Mouse (Mus musculus): Measurements from ENCODE around the gene Sh2d5. TPM values are rescaled to one million over a fixed set of nuclear protein-coding genes. Genes with fewer than 3 reads are reported as not detected.

The Sh2d5 gene
- total and polyA plus RNA-seq, 2 experiments, result under 0.01 to 0.44 TPM

DNA sequence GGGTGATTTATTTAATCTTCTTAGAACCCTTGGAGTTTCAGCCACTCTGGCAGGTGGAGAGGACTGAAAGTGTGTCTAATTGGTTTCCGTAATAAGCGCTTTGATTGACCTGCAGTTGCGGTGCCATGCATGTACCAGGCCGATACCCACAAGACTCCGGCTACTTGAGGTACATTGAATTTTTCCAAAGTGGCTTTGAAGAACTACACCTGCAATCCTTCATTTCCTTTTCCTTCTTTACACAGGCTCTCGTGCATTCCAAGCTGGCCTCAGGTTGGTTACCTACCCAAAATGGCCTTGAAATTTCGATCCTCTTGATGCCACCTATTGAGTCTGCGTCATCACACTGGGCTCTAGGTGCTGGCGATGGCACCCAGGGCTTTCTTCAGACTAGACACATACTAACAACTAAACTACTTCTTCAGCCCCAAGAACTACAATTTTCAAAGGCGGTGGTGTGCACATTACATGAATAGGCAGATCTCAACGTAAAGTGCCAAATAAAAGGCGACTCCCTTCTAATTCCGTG lies 34.5 kb upstream of the Sh2d5 start:
- Histone ChIP-seq H3K27ac (replicated peaks; ENCODE audit: insufficient read depth, low read depth, low read length) (peak overlapping the region; percentile 78), H3K9ac (ENCODE audit: low read depth, low read length) (peak overlapping the region; percentile 99), H3K79me2 (ENCODE audit: control insufficient read depth, insufficient read depth, low read length) (peaks cover 16% of the 10 kb centered on the region), H3K4me3 (ENCODE audit: insufficient read depth, low read depth, low read length) (peak overlapping the region; percentile 90), H3K36me3 (ENCODE audit: control insufficient read depth, insufficient read depth, low read length) (no peaks in the 10 kb centered on the region), H3K27me3 (ENCODE audit: control insufficient read depth, insufficient read depth, low read length) (no peaks in the 10 kb centered on the region), H3K4me1 (ENCODE audit: control insufficient read depth, insufficient read depth, low read length) (peaks cover 22% of the 10 kb centered on the region)
- WGBS, result 45% methylated on average over 13 of the region's 13 CpGs
- peak; percentile 50 for DNase-seq (ENCODE audit: extremely low read depth, low read depth, low spot score)
- TF ChIP-seq CTCF (IDR thresholded peaks at IDR 0.05; ENCODE audit: low read depth, low read length) (no peak), POLR2A (IDR thresholded peaks at IDR 0.05; ENCODE audit: extremely low read depth, insufficient read depth, low read length) (no peak)

DNA sequence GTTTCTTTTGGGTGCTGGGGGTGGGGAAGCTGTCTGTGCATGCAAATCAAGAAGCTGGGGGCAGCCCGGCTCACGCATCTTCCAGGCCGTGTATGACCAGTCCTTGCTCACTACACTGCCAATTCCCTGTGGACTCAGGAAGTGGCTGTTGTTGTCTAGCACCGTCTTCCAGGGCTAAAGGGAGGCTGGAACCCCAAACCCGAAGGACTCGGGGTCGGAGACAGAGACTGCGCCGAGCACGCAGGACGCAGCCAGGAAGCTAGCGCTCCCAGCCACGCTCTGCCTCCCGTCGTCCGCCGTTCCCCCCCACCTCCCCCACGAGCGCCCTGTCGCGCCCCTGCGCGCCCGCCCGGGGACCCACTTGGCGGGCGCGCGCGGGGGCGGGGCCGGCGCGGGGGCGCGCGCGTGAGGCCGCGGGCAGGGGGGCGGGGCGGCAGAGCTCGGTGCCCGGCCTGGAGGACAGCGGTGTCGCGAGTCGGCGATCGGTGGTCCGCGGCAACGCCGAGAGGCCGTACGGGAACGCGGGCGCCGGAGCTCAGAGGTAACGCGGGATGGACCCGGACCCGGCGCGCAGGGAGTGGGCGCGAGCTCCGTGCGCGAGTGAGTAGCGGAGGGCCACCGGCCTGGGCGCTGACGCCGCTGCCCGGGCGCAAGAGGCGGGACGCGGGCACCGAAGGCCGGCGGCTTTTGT lies 33.9 kb upstream of the Sh2d5 start, which contains the start of gene Hp1bp3:
Gene Hp1bp3, plus strand, starts transcription at position 97 of the 691 bp plus-strand sequence.
- Histone ChIP-seq H3K27me3 (ENCODE audit: control insufficient read depth, insufficient read depth, low read length) (no peaks in the 10 kb centered on the region), H3K9ac (ENCODE audit: low read depth, low read length) (peak within 1 kb of the TSS; percentile 100), H3K36me3 (ENCODE audit: control insufficient read depth, insufficient read depth, low read length) (0 out of 2 replicates have a peak, but pooled peaks cover under 1% of the 10 kb centered on the region), H3K27ac (replicated peaks; ENCODE audit: insufficient read depth, low read depth, low read length) (peak within 1 kb of the TSS; percentile 96), H3K4me1 (ENCODE audit: control insufficient read depth, insufficient read depth, low read length) (peaks cover 23% of the 10 kb centered on the region), H3K79me2 (ENCODE audit: control insufficient read depth, insufficient read depth, low read length) (peaks cover 20% of the 10 kb centered on the region), H3K4me3 (ENCODE audit: insufficient read depth, low read depth, low read length) (peak within 1 kb of the TSS; percentile 97)
- no peak; the same call in 1 of the 2 replicates for TF ChIP-seq POLR2A (IDR thresholded peaks at IDR 0.05; ENCODE audit: extremely low read depth, insufficient read depth, low read length)
- no peak for TF ChIP-seq CTCF (IDR thresholded peaks at IDR 0.05; ENCODE audit: low read depth, low read length)
- under 1% methylated on average over 74 of the region's 84 CpGs for WGBS
- peak; percentile 56 for DNase-seq (ENCODE audit: extremely low read depth, low read depth, low spot score)

DNA sequence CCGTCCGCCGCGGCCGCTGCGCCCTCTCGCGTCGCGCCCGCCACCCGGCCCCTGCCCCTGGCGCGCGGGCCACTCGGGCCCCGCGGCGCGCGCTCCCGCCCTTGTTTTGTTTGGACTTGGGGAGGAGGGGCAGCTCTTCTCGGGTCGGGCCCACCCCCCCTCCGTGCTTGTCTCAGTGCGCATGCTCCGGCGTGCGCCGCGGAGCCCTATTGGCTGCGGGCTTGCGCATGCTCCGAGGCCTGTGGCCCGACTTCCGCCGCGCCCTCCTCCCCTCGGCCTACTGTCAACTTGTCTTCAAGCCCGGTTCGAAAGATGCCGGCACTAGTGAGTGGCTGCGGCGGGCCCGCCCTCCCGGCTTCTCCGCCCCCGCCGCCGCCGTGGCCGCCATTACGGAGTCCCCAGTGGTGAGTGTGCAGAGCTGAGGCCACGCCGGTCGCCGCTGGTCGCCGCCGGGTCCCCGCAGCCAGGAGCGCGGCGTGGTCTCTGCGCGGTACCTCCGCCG lies 33.3 kb upstream of the Sh2d5 start:
- under 1% methylated on average over 68 of the region's 68 CpGs for WGBS
- Histone ChIP-seq H3K27me3 (ENCODE audit: control insufficient read depth, insufficient read depth, low read length) (no peaks in the 10 kb centered on the region), H3K27ac (replicated peaks; ENCODE audit: insufficient read depth, low read depth, low read length) (peak overlapping the region; percentile 96), H3K79me2 (ENCODE audit: control insufficient read depth, insufficient read depth, low read length) (peaks cover 20% of the 10 kb centered on the region), H3K9ac (ENCODE audit: low read depth, low read length) (peak overlapping the region; percentile 100), H3K4me1 (ENCODE audit: control insufficient read depth, insufficient read depth, low read length) (peaks cover 23% of the 10 kb centered on the region), H3K36me3 (ENCODE audit: control insufficient read depth, insufficient read depth, low read length) (peaks cover 2% of the 10 kb centered on the region), H3K4me3 (ENCODE audit: insufficient read depth, low read depth, low read length) (peak overlapping the region; percentile 97)
- TF ChIP-seq POLR2A (IDR thresholded peaks at IDR 0.05; ENCODE audit: extremely low read depth, insufficient read depth, low read length), result peak; percentile 70; the same call in 1 of the 2 replicates
- no peak for TF ChIP-seq CTCF (IDR thresholded peaks at IDR 0.05; ENCODE audit: low read depth, low read length)
- peak; percentile 88 for DNase-seq (ENCODE audit: extremely low read depth, low read depth, low spot score)

DNA sequence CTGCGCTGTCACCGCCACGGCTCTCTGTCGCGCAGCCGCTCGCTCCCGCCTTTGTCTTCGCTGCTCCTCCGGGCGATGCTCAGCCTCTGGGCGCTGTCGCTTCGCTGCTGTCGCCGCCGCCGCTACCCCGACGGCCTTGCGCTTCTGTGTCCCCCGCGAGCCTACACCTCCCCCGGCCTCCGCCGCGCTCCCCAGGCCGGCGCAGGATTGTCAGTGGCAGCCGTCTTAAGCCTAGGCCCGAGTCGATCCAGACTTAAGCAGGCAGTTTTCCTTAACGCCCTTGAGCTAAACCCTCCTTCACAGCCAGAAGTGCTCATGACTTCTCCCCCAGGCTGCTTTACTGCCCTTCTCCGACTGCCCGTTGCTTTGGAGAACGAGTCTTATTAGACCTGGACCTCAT lies 32.8 kb upstream of the Sh2d5 start:
- peaks cover 7% of the 10 kb centered on the region for H3K36me3 ChIP-seq (ENCODE audit: control insufficient read depth, insufficient read depth, low read length)
- H3K79me2 ChIP-seq (ENCODE audit: control insufficient read depth, insufficient read depth, low read length), result peaks cover 20% of the 10 kb centered on the region
- peak overlapping the region; percentile 97 for H3K4me3 ChIP-seq (ENCODE audit: insufficient read depth, low read depth, low read length)
- TF ChIP-seq CTCF (IDR thresholded peaks at IDR 0.05; ENCODE audit: low read depth, low read length), result no peak
- no peak for TF ChIP-seq POLR2A (IDR thresholded peaks at IDR 0.05; ENCODE audit: extremely low read depth, insufficient read depth, low read length)
- peak; percentile 34 for DNase-seq (ENCODE audit: extremely low read depth, low read depth, low spot score)
- H3K4me1 ChIP-seq (ENCODE audit: control insufficient read depth, insufficient read depth, low read length), result peaks cover 23% of the 10 kb centered on the region
- WGBS, result under 1% methylated on average over 34 of the region's 36 CpGs
- no peaks in the 10 kb centered on the region for H3K27me3 ChIP-seq (ENCODE audit: control insufficient read depth, insufficient read depth, low read length)
- peak overlapping the region; percentile 100 for H3K9ac ChIP-seq (ENCODE audit: low read depth, low read length)
- peak overlapping the region; percentile 93 for H3K27ac ChIP-seq (replicated peaks; ENCODE audit: insufficient read depth, low read depth, low read length)

DNA sequence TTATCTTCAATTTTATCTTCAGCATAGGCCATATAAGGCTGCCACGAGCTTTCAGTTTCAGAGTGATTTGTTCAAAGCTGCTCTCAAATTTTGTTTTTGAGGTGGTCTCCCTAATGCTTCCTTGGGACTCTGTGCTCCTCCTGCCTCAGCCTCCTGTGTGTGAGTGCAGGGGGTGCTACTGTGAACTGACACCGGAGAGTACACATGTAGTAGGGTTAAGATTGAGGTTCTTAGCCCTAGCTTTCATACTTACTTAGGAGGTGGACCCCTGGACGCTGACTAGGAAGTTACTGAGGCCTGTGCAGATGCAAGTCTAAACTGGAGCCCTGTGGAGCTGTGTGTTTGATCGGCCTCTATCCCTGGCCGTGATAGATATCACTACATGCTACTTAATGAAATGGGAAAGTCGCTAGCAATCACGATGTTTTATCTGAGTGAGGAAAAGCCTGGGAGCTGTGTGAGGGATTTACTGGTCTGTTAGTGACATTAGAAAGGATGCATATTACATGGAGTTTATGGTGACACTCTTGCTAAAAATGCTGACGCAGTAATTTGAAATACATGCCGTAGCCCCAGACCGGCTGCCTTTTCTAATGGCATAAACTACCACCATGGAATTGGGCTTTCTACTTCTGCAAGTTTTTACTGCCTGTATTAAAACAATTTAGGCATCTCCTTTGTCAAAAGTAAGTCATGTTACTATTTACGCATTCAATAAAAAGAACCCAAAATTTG lies 32.1 kb upstream of the Sh2d5 start:
- peak overlapping the region; percentile 97 for H3K4me3 ChIP-seq (ENCODE audit: insufficient read depth, low read depth, low read length)
- H3K9ac ChIP-seq (ENCODE audit: low read depth, low read length), result peak overlapping the region; percentile 55
- peaks cover 20% of the 10 kb centered on the region for H3K79me2 ChIP-seq (ENCODE audit: control insufficient read depth, insufficient read depth, low read length)
- H3K27ac ChIP-seq (replicated peaks; ENCODE audit: insufficient read depth, low read depth, low read length), result peak overlapping the region; percentile 9
- peaks cover 13% of the 10 kb centered on the region for H3K36me3 ChIP-seq (ENCODE audit: control insufficient read depth, insufficient read depth, low read length)
- 19% methylated on average over 11 of the region's 11 CpGs for WGBS
- H3K4me1 ChIP-seq (ENCODE audit: control insufficient read depth, insufficient read depth, low read length), result peaks cover 23% of the 10 kb centered on the region
- no peak for DNase-seq (ENCODE audit: extremely low read depth, low read depth, low spot score)
- TF ChIP-seq CTCF (IDR thresholded peaks at IDR 0.05; ENCODE audit: low read depth, low read length), result no peak
- TF ChIP-seq POLR2A (IDR thresholded peaks at IDR 0.05; ENCODE audit: extremely low read depth, insufficient read depth, low read length), result no peak
- no peaks in the 10 kb centered on the region for H3K27me3 ChIP-seq (ENCODE audit: control insufficient read depth, insufficient read depth, low read length)
